Mouse (Mus musculus): Measurements from ENCODE around the gene Cd70. TPM values are rescaled to one million over a fixed set of nuclear protein-coding genes. Genes with fewer than 3 reads are reported as not detected.
A peak's percentile ranks its signal among the peaks of the same experiment; 100 is the strongest.

Cd70 gene
- polyA plus RNA-seq, 1 experiment from 2014 or later, result not detected

DNA sequence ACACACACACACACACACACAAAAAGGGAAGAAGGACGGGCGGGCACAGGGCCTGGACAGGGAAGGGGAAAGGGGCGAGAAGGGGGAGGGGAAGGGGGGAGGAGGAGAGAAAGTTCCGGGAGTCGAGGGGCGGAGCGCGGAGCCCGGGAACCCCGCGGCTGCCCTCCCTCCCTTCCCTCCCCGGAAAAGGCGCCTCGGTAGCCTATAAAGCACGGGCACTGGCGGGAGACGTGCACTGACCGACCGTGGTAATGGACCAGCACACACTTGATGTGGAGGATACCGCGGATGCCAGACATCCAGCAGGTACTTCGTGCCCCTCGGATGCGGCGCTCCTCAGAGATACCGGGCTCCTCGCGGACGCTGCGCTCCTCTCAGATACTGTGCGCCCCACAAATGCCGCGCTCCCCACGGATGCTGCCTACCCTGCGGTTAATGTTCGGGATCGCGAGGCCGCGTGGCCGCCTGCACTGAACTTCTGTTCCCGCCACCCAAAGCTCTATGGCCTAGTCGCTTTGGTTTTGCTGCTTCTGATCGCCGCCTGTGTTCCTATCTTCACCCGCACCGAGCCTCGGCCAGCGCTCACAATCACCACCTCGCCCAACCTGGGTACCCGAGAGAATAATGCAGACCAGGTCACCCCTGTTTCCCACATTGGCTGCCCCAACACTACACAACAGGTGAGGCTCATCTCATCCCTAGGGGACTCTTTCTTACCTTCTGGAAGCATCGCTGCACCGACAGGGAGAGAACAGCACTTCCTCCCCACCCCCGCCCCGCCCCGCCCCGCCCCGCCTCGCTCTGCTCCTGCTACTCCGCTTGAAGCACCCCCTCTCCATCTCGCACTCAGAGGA, 44.2 kb downstream of the Cd70 start, which contains the start of gene Tnfsf9:
TSS of gene Tnfsf9 (plus strand) at position 145 of the 854 bp plus-strand sequence.
- peak within 1 kb of the TSS; percentile 76 for H3K9ac ChIP-seq (ENCODE audit: low read depth, low read length)
- under 1% methylated on average over 57 of the region's 61 CpGs for WGBS
- H3K9me3 ChIP-seq (ENCODE audit: control insufficient read depth, low read length), result no peaks in the 10 kb centered on the region
- peaks cover 2% of the 10 kb centered on the region; the same call in 1 of the 2 replicates for H3K36me3 ChIP-seq (ENCODE audit: control insufficient read depth, insufficient read depth, low read length)
- peaks cover 13% of the 10 kb centered on the region for H3K4me1 ChIP-seq (ENCODE audit: control insufficient read depth, insufficient read depth, low read length)
- peak; percentile 81 for ATAC-seq
- H3K4me2 ChIP-seq (ENCODE audit: low read depth, low read length), result peak within 1 kb of the TSS; percentile 89
- no peaks in the 10 kb centered on the region for H3K27me3 ChIP-seq (replicated peaks; ENCODE audit: control insufficient read depth, insufficient read depth, low read length)
- peak within 1 kb of the TSS; percentile 68 for H3K4me3 ChIP-seq (ENCODE audit: low read length)
- H3K27ac ChIP-seq (ENCODE audit: low read length), result peak within 1 kb of the TSS; percentile 33; the same call in 1 of the 2 replicates

DNA sequence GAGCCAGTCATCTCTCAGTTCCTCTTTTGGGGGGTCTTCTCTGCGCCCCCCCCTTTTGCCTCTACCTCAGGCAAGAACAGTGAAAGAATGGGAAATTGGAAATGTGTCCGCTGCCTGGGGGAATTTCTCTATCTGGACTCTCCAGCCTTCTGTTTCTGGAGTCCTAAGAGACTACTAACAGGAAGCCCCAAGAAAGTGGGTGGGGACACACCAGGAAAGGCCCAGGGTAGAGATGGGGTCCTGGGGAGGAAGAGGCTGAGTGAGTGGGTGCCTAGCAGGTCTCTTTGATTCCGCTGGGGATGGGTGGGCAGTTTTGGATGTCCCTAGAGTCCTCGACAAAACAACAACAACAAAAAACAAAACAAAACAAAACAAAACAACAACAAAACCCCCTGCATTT, 45.1 kb downstream of the Cd70 start:
- peak; percentile 16; the same call in 1 of the 2 replicates for ATAC-seq
- H3K4me3 ChIP-seq (ENCODE audit: low read length), result peak overlapping the region; percentile 68

DNA sequence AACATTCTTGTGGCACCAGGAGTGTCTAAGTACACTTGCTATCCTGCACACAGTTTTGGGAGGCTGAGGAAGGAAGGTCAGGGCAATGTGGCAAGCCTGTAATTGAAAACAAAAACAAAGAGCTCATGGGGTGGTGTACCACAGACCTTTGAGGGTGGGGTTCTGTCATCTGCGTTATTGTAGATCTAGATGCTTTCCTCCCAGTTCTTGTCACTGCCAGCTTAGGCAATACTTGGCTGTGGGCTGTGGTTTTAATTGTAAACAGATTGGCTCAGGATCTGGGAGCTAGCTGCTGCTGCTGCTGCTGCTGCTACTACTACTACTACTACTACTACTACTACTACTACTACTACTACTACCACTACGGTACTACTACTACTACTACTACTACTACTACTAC, 47.3 kb downstream of the Cd70 start:
- H3K9ac ChIP-seq (ENCODE audit: low read depth, low read length), result no peak overlapping the region
- no peaks in the 10 kb centered on the region for H3K9me3 ChIP-seq (ENCODE audit: control insufficient read depth, low read length)
- H3K4me2 ChIP-seq (ENCODE audit: low read depth, low read length), result no peak overlapping the region
- WGBS, result 85% methylated on average over 2 of the region's 2 CpGs
- H3K36me3 ChIP-seq (ENCODE audit: control insufficient read depth, insufficient read depth, low read length), result peaks cover 2% of the 10 kb centered on the region; the same call in 1 of the 2 replicates
- no peaks in the 10 kb centered on the region for H3K27me3 ChIP-seq (replicated peaks; ENCODE audit: control insufficient read depth, insufficient read depth, low read length)
- H3K4me1 ChIP-seq (ENCODE audit: control insufficient read depth, insufficient read depth, low read length), result peaks cover 13% of the 10 kb centered on the region
- no peak for ATAC-seq
- no peak overlapping the region for H3K4me3 ChIP-seq (ENCODE audit: low read length)
- no peak overlapping the region for H3K27ac ChIP-seq (ENCODE audit: low read length)

More for the DNA sequence above, 45.1 kb downstream of the Cd70 start:
- Histone ChIP-seq H3K9ac (ENCODE audit: low read depth, low read length) (peak overlapping the region; percentile 76), H3K27ac (ENCODE audit: low read length) (no peak overlapping the region), H3K4me2 (ENCODE audit: low read depth, low read length) (peak overlapping the region; percentile 89), H3K36me3 (ENCODE audit: control insufficient read depth, insufficient read depth, low read length) (peaks cover 2% of the 10 kb centered on the region; the same call in 1 of the 2 replicates), H3K4me1 (ENCODE audit: control insufficient read depth, insufficient read depth, low read length) (peaks cover 13% of the 10 kb centered on the region), H3K9me3 (ENCODE audit: control insufficient read depth, low read length) (no peaks in the 10 kb centered on the region), H3K27me3 (replicated peaks; ENCODE audit: control insufficient read depth, insufficient read depth, low read length) (no peaks in the 10 kb centered on the region)
- WGBS, result 47% methylated on average over 4 of the region's 4 CpGs

DNA sequence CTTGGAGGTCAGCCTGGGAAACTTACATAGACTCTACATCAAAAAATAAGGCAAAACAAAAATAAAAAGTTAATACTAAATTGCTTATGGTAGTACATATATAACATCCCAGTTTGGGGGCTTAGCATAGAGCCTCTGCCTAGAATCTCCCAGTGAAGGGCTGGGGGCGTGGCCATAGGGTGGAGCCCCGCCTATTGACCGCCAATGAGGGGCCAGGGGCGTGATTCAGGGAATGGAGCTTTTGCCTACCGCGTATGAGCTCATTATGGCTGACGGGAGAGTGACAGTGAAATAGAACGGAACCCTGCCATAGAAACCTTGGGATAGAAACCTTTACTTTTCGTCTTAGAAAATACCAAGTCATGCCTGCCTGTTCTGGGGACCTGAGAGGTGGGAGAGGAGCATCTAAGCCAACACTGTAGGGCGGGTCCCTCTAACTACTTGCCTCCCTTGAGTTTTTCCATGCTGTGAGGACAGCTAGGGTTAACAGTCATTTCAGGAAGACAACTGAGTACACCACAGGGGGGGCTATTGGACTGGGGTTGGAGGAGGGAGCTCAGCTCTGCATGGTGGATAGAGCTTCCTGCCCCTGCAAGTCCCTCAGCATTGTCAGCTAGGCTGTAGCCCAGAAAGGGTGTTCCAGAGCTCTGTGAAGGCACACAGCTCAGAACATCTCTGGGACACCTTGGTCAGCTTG, 49.8 kb downstream of the Cd70 start:
- Histone ChIP-seq H3K4me3 (ENCODE audit: low read length) (no peak overlapping the region), H3K27ac (ENCODE audit: low read length) (no peak overlapping the region), H3K36me3 (ENCODE audit: control insufficient read depth, insufficient read depth, low read length) (peaks cover 2% of the 10 kb centered on the region; the same call in 1 of the 2 replicates), H3K4me2 (ENCODE audit: low read depth, low read length) (no peak overlapping the region), H3K27me3 (replicated peaks; ENCODE audit: control insufficient read depth, insufficient read depth, low read length) (no peaks in the 10 kb centered on the region), H3K9me3 (ENCODE audit: control insufficient read depth, low read length) (no peaks in the 10 kb centered on the region), H3K4me1 (ENCODE audit: control insufficient read depth, insufficient read depth, low read length) (peaks cover 8% of the 10 kb centered on the region), H3K9ac (ENCODE audit: low read depth, low read length) (no peak overlapping the region)
- ATAC-seq, result no peak
- WGBS, result 16% methylated on average over 10 of the region's 10 CpGs

DNA sequence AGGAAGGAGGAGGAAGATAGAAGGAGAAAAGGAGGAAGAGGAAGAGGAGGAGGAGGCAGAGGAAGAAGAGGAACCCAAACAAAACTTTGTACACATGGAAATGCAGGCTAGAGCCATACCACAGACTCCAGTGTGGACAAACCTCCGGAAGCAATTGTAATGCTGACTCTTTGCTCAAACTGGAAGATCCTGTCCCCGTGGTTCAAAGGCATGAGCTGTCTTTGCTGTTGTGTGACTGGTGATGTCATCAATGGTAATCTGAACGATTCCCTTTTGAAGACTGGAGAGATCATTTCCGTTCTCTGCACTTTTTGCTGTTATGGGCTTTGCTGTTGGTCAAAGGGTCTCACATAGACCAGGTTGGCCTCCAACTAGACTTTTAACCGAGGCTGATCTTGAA, 51.3 kb downstream of the Cd70 start:
- H3K4me3 ChIP-seq (ENCODE audit: low read length), result no peak overlapping the region
- no peak overlapping the region for H3K4me2 ChIP-seq (ENCODE audit: low read depth, low read length)
- no peak overlapping the region for H3K27ac ChIP-seq (ENCODE audit: low read length)
- H3K9me3 ChIP-seq (ENCODE audit: control insufficient read depth, low read length), result no peaks in the 10 kb centered on the region
- H3K9ac ChIP-seq (ENCODE audit: low read depth, low read length), result no peak overlapping the region
- no peak for ATAC-seq
- H3K36me3 ChIP-seq (ENCODE audit: control insufficient read depth, insufficient read depth, low read length), result peaks cover 2% of the 10 kb centered on the region; the same call in 1 of the 2 replicates
- 79% methylated on average over 5 of the region's 5 CpGs for WGBS
- no peaks in the 10 kb centered on the region for H3K27me3 ChIP-seq (replicated peaks; ENCODE audit: control insufficient read depth, insufficient read depth, low read length)
- peaks cover 2% of the 10 kb centered on the region; the same call in 1 of the 2 replicates for H3K4me1 ChIP-seq (ENCODE audit: control insufficient read depth, insufficient read depth, low read length)

DNA sequence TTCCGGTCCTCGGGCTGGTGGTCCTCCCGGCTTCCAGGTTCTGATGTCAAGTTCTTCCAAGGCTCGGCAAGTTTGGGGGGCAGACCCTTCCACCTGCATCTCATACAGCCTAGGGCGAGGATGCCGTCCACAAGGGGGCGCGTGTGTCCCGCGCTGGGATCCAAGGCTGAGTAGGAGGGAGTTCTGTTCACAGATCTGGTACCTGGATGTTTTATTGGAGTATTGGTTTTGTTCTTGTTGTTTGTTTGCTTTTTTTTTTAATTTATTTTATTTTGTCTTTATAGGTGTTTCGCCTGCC, 53.0 kb downstream of the Cd70 start:
- 2% methylated on average over 11 of the region's 11 CpGs for WGBS
- ATAC-seq, result peak; percentile 83
- no peak overlapping the region for H3K9ac ChIP-seq (ENCODE audit: low read depth, low read length)
- peak overlapping the region; percentile 32 for H3K4me3 ChIP-seq (ENCODE audit: low read length)
- H3K4me1 ChIP-seq (ENCODE audit: control insufficient read depth, insufficient read depth, low read length), result peaks cover 2% of the 10 kb centered on the region; the same call in 1 of the 2 replicates
- H3K4me2 ChIP-seq (ENCODE audit: low read depth, low read length), result peak overlapping the region; percentile 55
- no peak overlapping the region for H3K27ac ChIP-seq (ENCODE audit: low read length)
- H3K36me3 ChIP-seq (ENCODE audit: control insufficient read depth, insufficient read depth, low read length), result no peaks in the 10 kb centered on the region
- no peaks in the 10 kb centered on the region for H3K9me3 ChIP-seq (ENCODE audit: control insufficient read depth, low read length)
- H3K27me3 ChIP-seq (replicated peaks; ENCODE audit: control insufficient read depth, insufficient read depth, low read length), result no peaks in the 10 kb centered on the region

Other genes with a start within 250 kb of the Cd70 start
- 22.6 and 26.2 TPM in 2 replicates for gene Mllt1, start 214.4 kb downstream of the Cd70 start, polyA plus RNA-seq (2015; fragmentation: Nextera tagmentation; extraction: Ambion mirVana)
- gene Acer1, start 167.7 kb downstream of the Cd70 start, polyA plus RNA-seq (2015; fragmentation: Nextera tagmentation; extraction: Ambion mirVana), result 0.65 and 0.88 TPM in 2 replicates
- gene Clpp, start 159.5 kb downstream of the Cd70 start, polyA plus RNA-seq (2015; fragmentation: Nextera tagmentation; extraction: Ambion mirVana), result 157 and 174 TPM in 2 replicates
- gene Alkbh7, start 152.4 kb downstream of the Cd70 start, polyA plus RNA-seq (2015; fragmentation: Nextera tagmentation; extraction: Ambion mirVana), result 41.7 and 43.7 TPM in 2 replicates
- gene Pspn, start 149.8 kb downstream of the Cd70 start, polyA plus RNA-seq (2015; fragmentation: Nextera tagmentation; extraction: Ambion mirVana), result 0.44 TPM in 1 of 2 replicates, not detected in the other
- gene Gtf2f1, start 138.5 kb downstream of the Cd70 start, polyA plus RNA-seq (2015; fragmentation: Nextera tagmentation; extraction: Ambion mirVana), result 57.9 and 60.9 TPM in 2 replicates
- 0.37 and 0.58 TPM in 2 replicates for gene Gm17949, start 138.3 kb downstream of the Cd70 start, polyA plus RNA-seq (2015; fragmentation: Nextera tagmentation; extraction: Ambion mirVana)
- 15.7 and 16.7 TPM in 2 replicates for gene Khsrp, start 118.3 kb downstream of the Cd70 start, polyA plus RNA-seq (2015; fragmentation: Nextera tagmentation; extraction: Ambion mirVana)
- not detected in 2 replicates for gene Slc25a41, start 108.1 kb downstream of the Cd70 start, polyA plus RNA-seq (2015; fragmentation: Nextera tagmentation; extraction: Ambion mirVana)
- 113 TPM in 2 replicates for gene Crb3, start 90.7 kb downstream of the Cd70 start, polyA plus RNA-seq (2015; fragmentation: Nextera tagmentation; extraction: Ambion mirVana)
- 5.7 and 6.7 TPM in 2 replicates for gene Slc25a23, start 89.9 kb downstream of the Cd70 start, polyA plus RNA-seq (2015; fragmentation: Nextera tagmentation; extraction: Ambion mirVana)
- 7.4 and 8.1 TPM in 2 replicates for gene Dennd1c, start 71.3 kb downstream of the Cd70 start, polyA plus RNA-seq (2015; fragmentation: Nextera tagmentation; extraction: Ambion mirVana)
- 20.3 and 22.6 TPM in 2 replicates for gene Tubb4a, start 62.0 kb downstream of the Cd70 start, polyA plus RNA-seq (2015; fragmentation: Nextera tagmentation; extraction: Ambion mirVana)
- gene Tnfsf9, start 44.5 kb downstream of the Cd70 start, polyA plus RNA-seq (2015; fragmentation: Nextera tagmentation; extraction: Ambion mirVana), result 6.0 and 6.2 TPM in 2 replicates
- gene Tnfsf14, start 44.4 kb upstream of the Cd70 start, polyA plus RNA-seq (2015; fragmentation: Nextera tagmentation; extraction: Ambion mirVana), result 0.21 and 0.43 TPM in 2 replicates
- 5.0 and 8.2 TPM in 2 replicates for gene C3, start 78.4 kb upstream of the Cd70 start, polyA plus RNA-seq (2015; fragmentation: Nextera tagmentation; extraction: Ambion mirVana)
- gene Gpr108, start 98.7 kb upstream of the Cd70 start, polyA plus RNA-seq (2015; fragmentation: Nextera tagmentation; extraction: Ambion mirVana), result 34.9 and 37.0 TPM in 2 replicates
- 46.9 and 47.4 TPM in 2 replicates for gene Trip10, start 99.7 kb upstream of the Cd70 start, polyA plus RNA-seq (2015; fragmentation: Nextera tagmentation; extraction: Ambion mirVana)
- gene Vav1, start 129.3 kb upstream of the Cd70 start, polyA plus RNA-seq (2015; fragmentation: Nextera tagmentation; extraction: Ambion mirVana), result 2.4 and 2.8 TPM in 2 replicates
- 5.8 and 6.3 TPM in 2 replicates for gene Adgre1, start 208.9 kb upstream of the Cd70 start, polyA plus RNA-seq (2015; fragmentation: Nextera tagmentation; extraction: Ambion mirVana)